In genomic region chr9:35127561-35127960, GRCm38 (mm10) we compare ENCODE assay signal across 24 mouse cellular contexts. TPM values are rescaled to one million over a fixed set of nuclear protein-coding genes. Genes with fewer than 3 reads are reported as not detected.
DNase-seq lines count a peak whose midpoint lies in the region; ATAC-seq and TF ChIP-seq lines count a peak whose summit lies in the region.
"Had no signal": no experiment of that assay in that cellular context is flagged by ENCODE, and none has a peak within 500 bp of the region (broad histone marks: within the 10 kb centered on the region; RNA-seq: fewer than 3 reads in every experiment).

No protein-coding gene starts in this region.

- H3K27me3 ChIP-seq in intestine, embryonic 16.5 days (replicated peaks; ENCODE audit: control insufficient read depth, insufficient read depth, low read length): no peaks in the 10 kb centered on the region
- no peaks in the 10 kb centered on the region for H3K27me3 ChIP-seq in intestine, embryonic 15.5 days (replicated peaks)
- H3K27me3 ChIP-seq in lung, embryonic 16.5 days (ENCODE audit: control insufficient read depth, insufficient read depth, low read depth, low read length): no peaks in the 10 kb centered on the region
- H3K27me3 ChIP-seq: embryonic facial prominence, embryonic 12.5 days; hindbrain, embryonic 15.5 days; neural tube, embryonic 13.5 days had no signal

- H3K9ac ChIP-seq in intestine, embryonic 16.5 days (ENCODE audit: low read depth, low read length): no peak overlapping the region
- H3K9ac ChIP-seq in intestine, embryonic 15.5 days: no peak overlapping the region
- H3K9ac ChIP-seq in lung, embryonic 16.5 days (ENCODE audit: low read length): no peak overlapping the region
- H3K9ac ChIP-seq: embryonic facial prominence, embryonic 12.5 days; forebrain, postnatal 0 days; hindbrain, embryonic 15.5 days; liver, embryonic 14.5 days; neural tube, embryonic 13.5 days had no signal

- no peak for TF ChIP-seq CTCF in gastrocnemius, adult 2 months (IDR thresholded peaks at IDR 0.05)

- no peaks in the 10 kb centered on the region for H3K9me3 ChIP-seq in intestine, embryonic 16.5 days (ENCODE audit: control insufficient read depth, low read length)
- no peaks in the 10 kb centered on the region for H3K9me3 ChIP-seq in intestine, embryonic 15.5 days
- H3K9me3 ChIP-seq in lung, embryonic 16.5 days (ENCODE audit: control insufficient read depth, low read length): no peaks in the 10 kb centered on the region
- H3K9me3 ChIP-seq: embryonic facial prominence, embryonic 12.5 days; hindbrain, embryonic 15.5 days; limb, embryonic 10.5 days; midbrain, embryonic 10.5 days; neural tube, embryonic 13.5 days had no signal

- H3K4me1 ChIP-seq in intestine, embryonic 16.5 days (ENCODE audit: control insufficient read depth, insufficient read depth, low read length): peaks cover 14% of the 10 kb centered on the region
- H3K4me1 ChIP-seq in intestine, embryonic 15.5 days (replicated peaks): peaks cover 17% of the 10 kb centered on the region; the same call in 1 of the 2 replicates
- H3K4me1 ChIP-seq in lung, embryonic 16.5 days (replicated peaks; ENCODE audit: control insufficient read depth, insufficient read depth, low read length): peaks cover 29% of the 10 kb centered on the region
- H3K4me1 ChIP-seq: embryonic facial prominence, embryonic 12.5 days; hindbrain, embryonic 15.5 days; limb, embryonic 10.5 days; midbrain, embryonic 10.5 days; neural tube, embryonic 13.5 days had no signal

- H3K4me3 ChIP-seq in gastrocnemius, adult 2 months: no peak overlapping the region
- H3K4me3 ChIP-seq in intestine, embryonic 16.5 days (ENCODE audit: low read length): no peak overlapping the region
- no peak overlapping the region for H3K4me3 ChIP-seq in intestine, embryonic 15.5 days (replicated peaks)
- no peak overlapping the region for H3K4me3 ChIP-seq in lung, embryonic 16.5 days (ENCODE audit: low read length)
- H3K4me3 ChIP-seq: embryonic facial prominence, embryonic 12.5 days; hindbrain, embryonic 15.5 days; limb, embryonic 10.5 days; midbrain, embryonic 10.5 days; myocyte; neural tube, embryonic 13.5 days had no signal

- peak overlapping the region; percentile 80 for H3K27ac ChIP-seq in gastrocnemius, adult 2 months
- H3K27ac ChIP-seq in intestine, embryonic 16.5 days (ENCODE audit: low read length): no peak overlapping the region
- no peak overlapping the region for H3K27ac ChIP-seq in intestine, embryonic 15.5 days
- peak overlapping the region; percentile 79 for H3K27ac ChIP-seq in lung, embryonic 16.5 days (ENCODE audit: low read length)
- H3K27ac ChIP-seq: embryonic facial prominence, embryonic 12.5 days; hindbrain, embryonic 15.5 days; limb, embryonic 10.5 days; liver, embryonic 14.5 days; midbrain, embryonic 10.5 days; neural tube, embryonic 13.5 days had no signal

- no peaks in the 10 kb centered on the region for H3K36me3 ChIP-seq in intestine, embryonic 16.5 days (ENCODE audit: control insufficient read depth, insufficient read depth, low read length)
- peaks cover 3% of the 10 kb centered on the region; the same call in 1 of the 2 replicates for H3K36me3 ChIP-seq in intestine, embryonic 15.5 days
- peaks cover 4% of the 10 kb centered on the region for H3K36me3 ChIP-seq in lung, embryonic 16.5 days (ENCODE audit: control insufficient read depth, insufficient read depth, low read length)

- H3K4me2 ChIP-seq in intestine, embryonic 16.5 days (ENCODE audit: low read depth, low read length): no peak overlapping the region
- H3K4me2 ChIP-seq in intestine, embryonic 15.5 days (replicated peaks): no peak overlapping the region
- H3K4me2 ChIP-seq in lung, embryonic 16.5 days (ENCODE audit: low read depth, low read length): no peak overlapping the region
- H3K4me2 ChIP-seq: embryonic facial prominence, embryonic 12.5 days; hindbrain, embryonic 15.5 days; neural tube, embryonic 13.5 days had no signal

- 88% methylated on average over 5 of the region's 5 CpGs for WGBS in intestine, embryonic 16.5 days
- WGBS in intestine, embryonic 15.5 days: 83% methylated on average over 5 of the region's 5 CpGs
- 87% methylated on average over 5 of the region's 5 CpGs for WGBS in lung, embryonic 16.5 days

- ATAC-seq in intestine, embryonic 16.5 days: 0 out of 2 replicates have a peak, but pooled peaks have one; percentile 3
- no peak for ATAC-seq in intestine, embryonic 15.5 days
- ATAC-seq in lung, embryonic 16.5 days (ENCODE audit: low read depth): no peak
- no peak for ATAC-seq in inflammation-experienced regulatory T-cells, adult 6 months
- ATAC-seq: activated CD4-positive, CD25-positive, alpha-beta regulatory T cell, adult 4 months; forebrain, postnatal 0 days; midbrain, embryonic 16.5 days had no signal

- DNase-seq in gastrocnemius, adult 2 months: no peak
- no peak for DNase-seq in gastrocnemius, postnatal 25 days
- DNase-seq in lung, postnatal 36 days: no peak
- DNase-seq: adrenal gland, adult 8-10 months; cerebellum, adult 18-20 months; cerebellum, postnatal 25 days; forebrain, postnatal 0 days; retina, postnatal 1 day; right cerebral cortex, postnatal 25 days; thymus, adult 18-20 months; thymus, postnatal 36 days had no signal

- intact Hi-C loops in gastrocnemius, adult 2 months (cut with DNase I): no loop called here

RNA-seq across cellular contexts. Expression of gene St3gal4, which starts 8.5 kb away (rescaled TPM):
- 1 to 10 TPM; 4.2 to 4.3 TPM for total RNA-seq in gastrocnemius, adult 2 months (2021)
- total RNA-seq in gastrocnemius, postnatal 25 days (2021): 1 to 10 TPM; 4.4 to 5.3 TPM
- 250 and 291 TPM in 2 replicates for polyA plus RNA-seq in intestine, embryonic 16.5 days (2015; fragmentation: Nextera tagmentation; extraction: Ambion mirVana)
- polyA plus RNA-seq in intestine, embryonic 15.5 days (2015; fragmentation: Nextera tagmentation; extraction: Ambion mirVana): 146 and 161 TPM in 2 replicates
- polyA plus RNA-seq in lung, embryonic 16.5 days (2015; fragmentation: Nextera tagmentation; extraction: Ambion mirVana): 38.2 and 39.3 TPM in 2 replicates
- polyA plus RNA-seq in inflammation-experienced regulatory T-cells, adult 6 months (2017; shearing (Covaris generic)): 10 to 100 TPM; 11.2 to 29.1 (median 17.9) TPM

RNA-seq across cellular contexts. Expression of gene Dcps, which starts 48.3 kb away (rescaled TPM):
- 1 to 10 TPM; 7.7 to 8.4 TPM for total RNA-seq in gastrocnemius, adult 2 months (2021)
- 1 to 10 TPM; 5.9 to 6.7 TPM for total RNA-seq in gastrocnemius, postnatal 25 days (2021)
- polyA plus RNA-seq in intestine, embryonic 16.5 days (2015; fragmentation: Nextera tagmentation; extraction: Ambion mirVana): 73.5 and 88.2 TPM in 2 replicates
- polyA plus RNA-seq in intestine, embryonic 15.5 days (2015; fragmentation: Nextera tagmentation; extraction: Ambion mirVana): 86.1 and 87.1 TPM in 2 replicates
- polyA plus RNA-seq in lung, embryonic 16.5 days (2015; fragmentation: Nextera tagmentation; extraction: Ambion mirVana): 85.6 and 86.3 TPM in 2 replicates
- polyA plus RNA-seq in inflammation-experienced regulatory T-cells, adult 6 months (2017; shearing (Covaris generic)): 10 to 100 TPM; 83.4 to 94.5 (median 92.4) TPM

Comparison
In these comparisons a context has a peak if more than half of its experiments do, and no peak if none do; other contexts are left out.
1. H3K27ac ChIP-seq: peak in gastrocnemius, adult 2 months (single experiment) and lung, embryonic 16.5 days (single experiment); none in intestine, embryonic 16.5 days (single experiment) and intestine, embryonic 15.5 days (single experiment).